Mouse (Mus musculus) heart, embryonic 14.5 days (tissue): ENCODE results near the gene Plekhg5. TPM values are rescaled to one million over a fixed set of nuclear protein-coding genes. Genes with fewer than 3 reads are reported as not detected.

ENCODE experiments used
- ATAC-seq: fragments of 200-750 bp; cut with Nextera tagmentation; 2 replicates; pipeline ENCODE4 v1.8.0; 2017; ENCODE audit warnings: low read depth, moderate TSS enrichment; ENCODE audit not compliant: insufficient number of reproducible peaks, insufficient read depth, low FRiP score
- H3K27ac ChIP-seq, 2 experiments: fragments of 200-500 bp in 1 of 2; fragments of 300-500 bp in 1 of 2; sonication (generic) in 1 of 2; replicated peaks in 1 of 2; 2 replicates each; pipeline ENCODE4 v1.5.1; 2012 to 2014; ENCODE audit warnings: low read depth in 2 of 2, low read length in 2 of 2, control low read depth in 1 of 2, mild to moderate bottlenecking in 1 of 2, mixed read lengths in 1 of 2; ENCODE audit not compliant: control insufficient read depth in 1 of 2, insufficient read depth in 1 of 2
- H3K27me3 ChIP-seq: fragments of 300-500 bp; sonication (generic); 2 replicates; pipeline ENCODE4 v1.6.1; 2014; ENCODE audit warnings: mild to moderate bottlenecking, low read length, control low read depth; ENCODE audit not compliant: control insufficient read depth, insufficient read depth
- H3K36me3 ChIP-seq: fragments of 300-500 bp; sonication (generic); 2 replicates; pipeline ENCODE4 v1.6.1; 2014; ENCODE audit warnings: mild to moderate bottlenecking, control low read depth, low read length, mixed read lengths; ENCODE audit not compliant: control insufficient read depth, insufficient read depth
- H3K4me1 ChIP-seq, 2 experiments: fragments of 200-500 bp in 1 of 2; fragments of 300-500 bp in 1 of 2; sonication (generic) in 1 of 2; 2 replicates each; pipeline ENCODE4 v1.6.1; 2012 to 2014; ENCODE audit warnings: low read length in 2 of 2, control low read depth in 1 of 2, mixed read lengths in 1 of 2; ENCODE audit not compliant: control insufficient read depth in 2 of 2, insufficient read depth in 2 of 2
- H3K4me2 ChIP-seq: fragments of 300-500 bp; sonication (generic); 2 replicates; pipeline ENCODE4 v1.6.1; 2014; ENCODE audit warnings: mild to moderate bottlenecking, low read length
- H3K4me3 ChIP-seq, 2 experiments: fragments of 200-500 bp in 1 of 2; fragments of 300-500 bp in 1 of 2; sonication (generic) in 1 of 2; 2 replicates each; pipeline ENCODE4 v1.5.1; 2012 to 2014; ENCODE audit warnings: low read length in 2 of 2, mild to moderate bottlenecking in 2 of 2, control low read depth in 1 of 2, low read depth in 1 of 2, moderate library complexity in 1 of 2; ENCODE audit not compliant: control insufficient read depth in 1 of 2, insufficient read depth in 1 of 2
- H3K9ac ChIP-seq: fragments of 300-500 bp; sonication (generic); 2 replicates; pipeline ENCODE4 v1.6.1; 2014; ENCODE audit warnings: mild to moderate bottlenecking, low read length
- H3K9me3 ChIP-seq: fragments of 300-500 bp; sonication (generic); 2 replicates; pipeline ENCODE4 v1.6.1; 2016; ENCODE audit warnings: low read length, control low read depth; ENCODE audit not compliant: control insufficient read depth
- WGBS: fragments of 180-500 bp; shearing (Covaris S2); extraction: QIAGEN DNeasy Blood & Tissue Kit; methylation state at CpG from one replicate; pipeline ENCODE4 v1.1.7; 2014; 5-methylcytosine and 5-hydroxymethylcytosine counted together
- polyA plus RNA-seq: library from polyadenylated mRNA; unstranded; fragments of >200 nt; fragmentation: Nextera tagmentation; extraction: Ambion mirVana; gene quantifications from 2 replicates; pipeline ENCODE4 v1.2.1, GENCODE M21; 2014

Gene Plekhg5
- polyA plus RNA-seq, 1 experiment from 2014 or later = 8.6 TPM

DNA sequence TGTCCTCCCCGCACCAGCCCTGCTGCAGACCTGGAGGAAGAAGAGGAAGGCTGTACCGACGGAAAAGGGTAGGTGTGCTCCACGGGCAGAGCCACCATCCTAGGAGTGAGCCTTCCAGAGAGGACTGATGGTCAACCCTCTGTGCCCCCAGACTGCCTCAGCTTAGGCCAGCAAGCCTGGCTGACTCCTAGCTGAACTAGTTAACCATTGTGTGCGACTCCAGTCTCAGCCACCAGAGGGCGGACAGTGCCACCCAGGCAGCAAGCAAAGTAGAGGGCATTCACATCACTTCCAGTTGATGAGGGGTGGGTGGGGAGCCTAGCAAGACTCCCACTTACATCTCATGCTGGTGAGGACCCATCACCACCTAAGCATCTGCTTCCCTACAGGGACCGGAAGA is 30.7 kb downstream of the Plekhg5 start:
- Histone ChIP-seq H3K4me1 (peaks cover 7 to 30% of the 10 kb centered on the region in 2 experiments), H3K9me3 (no peaks in the 10 kb centered on the region), H3K4me3 (no peak overlapping the region), H3K4me2 (no peak overlapping the region), H3K36me3 (peaks cover 59% of the 10 kb centered on the region), H3K9ac (no peak overlapping the region), H3K27me3 (no peaks in the 10 kb centered on the region), H3K27ac (no peak overlapping the region)
- no peak for ATAC-seq
- 41% methylated on average over 7 of the region's 7 CpGs for WGBS

DNA sequence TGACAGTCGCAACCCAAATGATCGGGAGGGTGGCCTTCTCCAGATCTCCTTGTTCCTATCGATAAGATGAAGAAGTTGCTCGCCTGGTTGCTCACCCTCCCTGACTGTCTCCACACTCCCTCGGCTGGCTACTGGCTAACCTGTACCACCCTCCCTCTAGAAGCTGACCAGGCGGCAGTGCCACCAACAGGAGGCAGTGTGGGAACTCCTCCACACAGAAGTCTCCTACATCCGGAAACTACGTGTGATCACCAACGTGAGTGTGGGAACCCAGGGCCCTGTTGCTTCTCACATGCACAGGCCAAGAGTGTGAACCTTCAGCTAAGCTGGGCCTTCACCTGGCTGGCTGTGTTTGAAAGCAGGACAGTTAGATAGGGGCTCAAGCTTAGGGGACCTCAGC is 34.4 kb downstream of the Plekhg5 start:
- peaks cover 3 to 12% of the 10 kb centered on the region in 2 experiments; a peak in 3 of 4 replicates for H3K4me1 ChIP-seq
- no peak overlapping the region for H3K27ac ChIP-seq
- no peaks in the 10 kb centered on the region for H3K9me3 ChIP-seq
- H3K9ac ChIP-seq = no peak overlapping the region
- no peaks in the 10 kb centered on the region for H3K27me3 ChIP-seq
- WGBS = 71% methylated on average over 9 of the region's 9 CpGs
- ATAC-seq = no peak
- no peak overlapping the region for H3K4me3 ChIP-seq
- no peak overlapping the region for H3K4me2 ChIP-seq
- H3K36me3 ChIP-seq = peaks cover 94% of the 10 kb centered on the region

DNA sequence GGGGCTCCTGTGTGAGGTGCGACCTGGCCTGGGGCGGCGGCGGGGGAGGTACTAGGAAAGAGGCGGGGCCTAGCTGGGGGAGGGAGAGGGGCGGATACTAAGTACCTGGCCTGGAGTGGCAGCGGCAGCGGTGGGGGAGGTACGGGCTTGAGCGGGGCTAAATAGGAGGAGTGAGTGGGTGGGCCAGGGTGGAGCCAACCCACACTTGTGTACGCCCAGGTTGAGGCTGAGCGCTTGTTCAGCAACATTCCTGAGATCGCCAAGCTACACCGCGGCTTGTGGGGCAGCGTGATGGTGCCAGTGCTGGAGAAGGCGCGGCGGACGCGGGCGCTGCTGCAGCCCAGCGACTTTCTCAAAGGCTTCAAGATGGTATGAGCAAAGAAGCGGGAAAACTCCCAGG is 35.2 kb downstream of the Plekhg5 start:
- peak overlapping the region; percentile 84 for H3K4me2 ChIP-seq
- WGBS = 13% methylated on average over 23 of the region's 24 CpGs

DNA sequence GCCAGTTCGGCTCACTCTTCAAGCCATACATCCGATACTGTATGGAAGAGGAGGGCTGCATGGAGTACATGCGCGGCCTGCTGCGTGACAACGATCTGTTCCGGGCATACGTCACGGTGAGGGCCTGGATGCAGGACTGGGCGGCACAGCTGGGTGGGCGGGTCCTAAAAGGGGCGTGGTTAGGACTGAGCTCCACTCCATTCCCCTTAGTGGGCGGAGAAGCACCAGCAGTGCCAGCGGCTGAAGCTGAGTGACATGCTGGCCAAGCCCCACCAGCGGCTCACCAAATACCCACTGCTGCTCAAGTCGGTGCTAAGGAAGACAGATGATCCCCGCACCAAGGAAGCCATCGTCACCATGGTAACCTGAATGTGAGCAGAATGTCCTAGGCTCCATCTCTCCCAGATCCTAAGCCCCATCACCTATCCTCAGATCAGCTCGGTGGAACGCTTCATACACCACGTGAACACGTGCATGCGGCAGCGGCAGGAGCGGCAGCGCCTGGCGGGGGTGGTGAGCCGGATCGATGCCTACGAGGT is 35.7 kb downstream of the Plekhg5 start:
- Histone ChIP-seq H3K4me1 (peaks cover 3 to 11% of the 10 kb centered on the region in 2 experiments; a peak in 3 of 4 replicates), H3K4me2 (peak overlapping the region; percentile 84), H3K27me3 (no peaks in the 10 kb centered on the region), H3K27ac (peak overlapping the region in 1 of 2 experiments; percentile 57; a peak in 1 of 4 replicates), H3K36me3 (peaks cover 94% of the 10 kb centered on the region), H3K9me3 (no peaks in the 10 kb centered on the region), H3K9ac (peak overlapping the region; percentile 56; the same call in 1 of the 2 replicates), H3K4me3 (peak overlapping the region; percentile 32 to 40)
- peak; percentile 80 for ATAC-seq
- 23% methylated on average over 30 of the region's 30 CpGs for WGBS

More for the DNA sequence above, 35.2 kb downstream of the Plekhg5 start:
- H3K4me3 ChIP-seq = peak overlapping the region; percentile 32 to 40
- ATAC-seq = peak; percentile 48; the same call in 1 of the 2 replicates
- H3K27ac ChIP-seq = peak overlapping the region in 1 of 2 experiments; percentile 57; a peak in 1 of 4 replicates
- H3K27me3 ChIP-seq = no peaks in the 10 kb centered on the region
- peak overlapping the region; percentile 56; the same call in 1 of the 2 replicates for H3K9ac ChIP-seq
- H3K9me3 ChIP-seq = no peaks in the 10 kb centered on the region
- H3K36me3 ChIP-seq = peaks cover 94% of the 10 kb centered on the region
- peaks cover 3 to 11% of the 10 kb centered on the region in 2 experiments; a peak in 3 of 4 replicates for H3K4me1 ChIP-seq

DNA sequence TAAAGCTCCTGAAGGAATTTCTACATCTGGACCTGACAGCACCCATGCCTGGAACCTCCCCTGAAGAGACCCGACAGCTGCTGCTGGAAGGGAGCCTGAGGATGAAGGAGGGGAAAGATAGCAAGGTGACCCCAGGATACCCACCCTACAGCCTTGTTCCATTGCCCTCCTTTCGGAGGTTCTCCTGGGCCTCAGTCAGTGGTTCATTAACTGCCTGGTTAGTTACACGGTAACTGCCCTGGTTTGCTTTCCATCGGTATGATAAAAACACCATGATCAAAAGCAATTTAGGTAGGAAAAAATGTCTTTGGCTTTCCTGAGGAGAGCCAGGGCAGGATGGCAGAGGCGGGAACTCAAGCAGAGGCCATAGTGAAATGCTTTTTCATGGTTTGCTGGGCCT is 36.4 kb downstream of the Plekhg5 start:
- Histone ChIP-seq H3K4me2 (no peak overlapping the region; the same call in 1 of the 2 replicates), H3K27ac (no peak overlapping the region), H3K9me3 (no peaks in the 10 kb centered on the region), H3K9ac (no peak overlapping the region), H3K27me3 (0 out of 2 replicates have a peak, but pooled peaks cover under 1% of the 10 kb centered on the region), H3K36me3 (peaks cover 93% of the 10 kb centered on the region), H3K4me3 (no peak overlapping the region), H3K4me1 (peaks cover 3 to 11% of the 10 kb centered on the region in 2 experiments; a peak in 3 of 4 replicates)
- 89% methylated on average over 5 of the region's 5 CpGs for WGBS
- no peak for ATAC-seq

DNA sequence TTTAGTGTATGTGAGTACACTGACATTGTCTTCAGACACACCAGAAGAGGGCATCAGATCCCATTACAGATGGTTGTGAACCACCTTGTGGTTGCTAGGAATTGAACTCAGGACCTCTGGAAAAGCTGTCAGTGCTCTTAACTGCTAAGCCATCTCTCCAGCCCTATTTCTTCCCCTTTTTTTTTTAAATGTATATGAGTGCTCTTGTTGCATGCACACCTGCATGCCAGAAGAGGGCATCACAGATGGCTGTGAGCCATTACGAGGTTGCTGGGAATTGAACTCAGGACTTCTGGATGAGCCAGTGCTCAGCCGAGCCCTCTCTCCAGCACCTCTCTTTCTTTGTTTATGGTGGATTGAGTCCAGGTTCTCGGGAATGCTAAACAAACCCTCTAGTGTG is 37.2 kb downstream of the Plekhg5 start:
- Histone ChIP-seq H3K9ac (no peak overlapping the region), H3K4me3 (no peak overlapping the region), H3K4me2 (no peak overlapping the region), H3K9me3 (no peaks in the 10 kb centered on the region), H3K27me3 (peaks cover 8% of the 10 kb centered on the region; the same call in 1 of the 2 replicates), H3K36me3 (peaks cover 94% of the 10 kb centered on the region), H3K27ac (no peak overlapping the region), H3K4me1 (peaks cover 3 to 11% of the 10 kb centered on the region in 2 experiments; a peak in 3 of 4 replicates)
- ATAC-seq = no peak
- WGBS = 78% methylated on average over 3 of the region's 3 CpGs

DNA sequence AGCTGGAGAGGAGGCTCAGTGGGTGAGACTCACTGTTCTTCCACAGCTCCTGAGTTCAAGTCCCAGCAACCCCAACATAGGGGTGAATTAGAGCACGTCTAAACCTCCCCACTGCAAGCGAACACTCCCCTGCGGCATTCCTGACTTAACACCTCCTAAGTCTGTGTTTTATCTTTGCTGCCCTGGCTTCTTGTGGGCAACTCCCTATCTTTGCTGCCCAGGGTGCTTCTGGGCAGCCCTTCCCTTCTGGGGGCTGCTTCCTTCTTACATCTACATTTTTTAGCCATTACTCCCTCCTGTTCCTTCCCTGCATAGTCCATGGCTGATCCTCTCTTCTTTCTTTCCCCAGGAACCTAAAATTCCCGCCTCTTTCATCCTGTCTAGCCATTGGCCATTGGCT is 38.4 kb downstream of the Plekhg5 start:
- 74% methylated on average over 4 of the region's 4 CpGs for WGBS
- Histone ChIP-seq H3K27me3 (peaks cover 19% of the 10 kb centered on the region), H3K36me3 (peaks cover 91% of the 10 kb centered on the region), H3K9me3 (no peaks in the 10 kb centered on the region), H3K4me3 (no peak overlapping the region), H3K4me2 (no peak overlapping the region), H3K9ac (no peak overlapping the region), H3K4me1 (peaks cover 6 to 16% of the 10 kb centered on the region in 2 experiments; a peak in 3 of 4 replicates), H3K27ac (no peak overlapping the region)
- no peak for ATAC-seq
